Mouse (Mus musculus): ENCODE measurements around the gene Vwa8. TPM values are rescaled to one million over a fixed set of nuclear protein-coding genes. Genes with fewer than 3 reads are reported as not detected.
A peak's percentile ranks its signal among the peaks of the same experiment; 100 is the strongest.

Vwa8 gene
- polyA plus RNA-seq, 1 experiment from 2014 or later = 7.9 TPM

DNA sequence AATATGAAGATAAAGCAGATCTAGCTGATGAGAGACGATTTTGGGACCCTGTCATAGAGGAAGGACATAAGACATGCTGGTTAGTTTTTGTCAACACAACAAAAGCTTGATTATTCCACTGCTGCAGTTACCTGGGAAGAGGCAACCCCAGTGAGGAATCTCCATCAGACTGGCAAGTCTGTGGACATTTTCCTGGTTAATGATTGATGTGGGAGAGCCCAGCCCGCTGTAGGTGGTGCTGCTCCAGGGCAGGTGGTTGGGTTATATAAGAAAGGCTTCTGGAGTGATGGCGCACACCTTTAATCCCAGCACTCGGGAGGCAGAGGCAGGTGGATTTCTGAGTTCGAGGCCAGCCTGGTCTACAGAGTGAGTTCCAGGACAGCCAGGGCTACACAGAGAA, 74.8 kb downstream of the Vwa8 start:
- Histone ChIP-seq H3K9ac (no peak overlapping the region), H3K36me3 (replicated peaks) (no peaks in the 10 kb centered on the region; the same call in 1 of the 2 replicates), H3K4me2 (no peak overlapping the region), H3K9me3 (replicated peaks) (no peaks in the 10 kb centered on the region), H3K27ac (replicated peaks) (no peak overlapping the region), H3K4me3 (replicated peaks) (no peak overlapping the region), H3K4me1 (replicated peaks) (no peaks in the 10 kb centered on the region), H3K27me3 (no peaks in the 10 kb centered on the region)
- ATAC-seq (ENCODE audit: insufficient read depth) = 0 out of 2 replicates have a peak, but pooled peaks have one; percentile 37
- 63% methylated on average over 5 of the region's 5 CpGs for WGBS (ENCODE audit: insufficient replicate concordance)

DNA sequence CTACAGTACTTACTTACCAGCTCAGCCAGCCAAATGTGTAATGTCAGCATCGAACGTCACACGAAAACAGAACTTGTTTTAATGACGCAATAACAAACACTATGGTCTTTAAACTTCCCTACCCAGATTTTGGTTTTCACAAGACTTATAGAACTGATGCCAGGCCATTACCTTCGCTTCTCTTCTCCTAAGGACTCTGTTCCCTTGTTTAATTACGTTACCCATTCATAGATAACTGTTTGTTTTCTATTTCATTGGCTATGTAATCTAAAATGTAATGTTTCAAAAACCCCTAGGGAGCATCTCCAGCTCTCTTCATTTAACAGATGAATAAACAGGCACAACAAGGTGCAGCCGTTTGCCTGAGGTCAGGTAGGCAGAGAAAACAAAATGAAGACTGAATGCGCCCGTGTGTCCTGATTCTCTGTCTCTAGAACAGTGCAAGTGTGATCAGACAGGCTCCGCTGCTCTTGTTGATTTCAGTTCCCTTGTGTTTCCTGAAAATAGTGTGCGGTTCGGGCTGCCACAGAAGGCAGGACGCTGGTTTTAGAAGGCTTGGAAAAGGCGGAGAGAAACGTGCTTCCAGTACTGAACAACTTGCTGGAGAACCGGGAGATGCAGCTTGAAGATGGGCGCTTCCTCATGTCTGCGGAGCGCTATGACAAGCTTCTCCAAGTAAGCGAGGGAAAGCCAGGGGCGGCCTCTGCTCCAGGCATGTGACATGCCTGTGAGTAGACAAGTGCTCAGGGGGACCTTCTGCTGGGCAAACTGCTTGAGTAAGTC, 76.1 kb downstream of the Vwa8 start:
- Histone ChIP-seq H3K4me2 (no peak overlapping the region), H3K9me3 (replicated peaks) (no peaks in the 10 kb centered on the region), H3K4me1 (replicated peaks) (no peaks in the 10 kb centered on the region), H3K27me3 (no peaks in the 10 kb centered on the region), H3K9ac (no peak overlapping the region), H3K36me3 (replicated peaks) (no peaks in the 10 kb centered on the region; the same call in 1 of the 2 replicates), H3K4me3 (replicated peaks) (no peak overlapping the region), H3K27ac (replicated peaks) (no peak overlapping the region)
- 74% methylated on average over 21 of the region's 21 CpGs for WGBS (ENCODE audit: insufficient replicate concordance)
- ATAC-seq (ENCODE audit: insufficient read depth) = no peak

DNA sequence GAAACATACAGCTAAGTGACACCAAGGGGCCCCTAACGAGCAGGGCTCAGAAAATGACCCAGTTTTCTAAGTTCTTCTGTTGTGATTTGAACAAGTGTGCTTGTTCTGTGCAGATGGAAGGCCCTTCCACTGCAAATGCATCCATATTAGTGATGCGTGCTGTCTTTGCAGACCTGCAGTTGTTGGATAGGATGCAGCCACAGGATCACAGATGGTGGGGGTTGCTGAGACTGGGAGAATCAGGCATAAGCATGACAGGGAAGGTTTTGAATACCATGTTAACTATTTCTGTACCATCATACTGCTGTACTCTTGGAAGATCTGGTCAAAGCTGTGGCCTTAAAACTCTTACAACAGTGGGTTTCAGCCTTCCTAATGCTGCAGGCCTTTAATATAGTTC, 83.2 kb downstream of the Vwa8 start:
- no peaks in the 10 kb centered on the region for H3K4me1 ChIP-seq (replicated peaks)
- ATAC-seq (ENCODE audit: insufficient read depth) = no peak
- no peaks in the 10 kb centered on the region for H3K36me3 ChIP-seq (replicated peaks)
- no peak overlapping the region for H3K27ac ChIP-seq (replicated peaks)
- no peaks in the 10 kb centered on the region for H3K9me3 ChIP-seq (replicated peaks)
- WGBS (ENCODE audit: insufficient replicate concordance) = 59% methylated on average over 2 of the region's 2 CpGs
- no peak overlapping the region for H3K9ac ChIP-seq
- H3K27me3 ChIP-seq = no peaks in the 10 kb centered on the region
- H3K4me2 ChIP-seq = no peak overlapping the region
- H3K4me3 ChIP-seq (replicated peaks) = no peak overlapping the region

- Histone ChIP-seq H3K27me3 (no peaks in the 10 kb centered on the region), H3K9ac (no peak overlapping the region), H3K4me3 (replicated peaks) (no peak overlapping the region), H3K9me3 (replicated peaks) (no peaks in the 10 kb centered on the region), H3K4me2 (no peak overlapping the region), H3K36me3 (replicated peaks) (0 out of 2 replicates have a peak, but pooled peaks cover 5% of the 10 kb centered on the region), H3K27ac (replicated peaks) (no peak overlapping the region), H3K4me1 (replicated peaks) (no peaks in the 10 kb centered on the region)
- WGBS (ENCODE audit: insufficient replicate concordance) = 73% methylated on average over 8 of the region's 8 CpGs
- no peak for ATAC-seq (ENCODE audit: insufficient read depth)
These were observed 84.5 kb downstream of the Vwa8 start for GRCm38 (mm10) chr14:78933399-78933798.

GRCm38 (mm10) chr14:78934596-78934995, 85.7 kb downstream of the Vwa8 start:
- no peak for ATAC-seq (ENCODE audit: insufficient read depth)
- H3K4me1 ChIP-seq (replicated peaks) = no peaks in the 10 kb centered on the region
- 80% methylated on average over 6 of the region's 6 CpGs for WGBS (ENCODE audit: insufficient replicate concordance)
- H3K9ac ChIP-seq = no peak overlapping the region
- no peak overlapping the region for H3K27ac ChIP-seq (replicated peaks)
- no peaks in the 10 kb centered on the region for H3K27me3 ChIP-seq
- no peak overlapping the region for H3K4me3 ChIP-seq (replicated peaks)
- H3K9me3 ChIP-seq (replicated peaks) = no peaks in the 10 kb centered on the region
- no peak overlapping the region for H3K4me2 ChIP-seq
- 0 out of 2 replicates have a peak, but pooled peaks cover 5% of the 10 kb centered on the region for H3K36me3 ChIP-seq (replicated peaks)

DNA sequence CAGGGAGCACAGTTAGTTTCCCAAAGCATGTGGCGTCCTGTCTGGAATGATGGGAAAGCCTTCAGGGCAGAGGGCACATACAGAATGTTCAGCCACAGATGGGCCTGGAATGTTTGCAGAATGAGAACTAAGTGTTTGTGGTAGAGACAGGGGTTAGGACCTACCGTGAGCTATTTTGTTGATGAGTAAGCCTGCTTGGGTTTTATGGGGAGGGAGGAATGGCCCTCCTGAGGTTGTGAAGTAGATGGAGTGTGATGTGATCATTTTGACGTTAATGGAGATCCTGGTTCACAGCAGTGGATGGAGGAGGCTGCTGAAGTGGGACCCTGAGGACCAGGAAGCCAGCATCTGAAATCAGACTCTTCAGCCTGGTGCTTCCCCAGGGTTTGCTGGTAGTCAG, 86.9 kb downstream of the Vwa8 start:
- H3K36me3 ChIP-seq (replicated peaks) = peaks cover 10% of the 10 kb centered on the region; the same call in 1 of the 2 replicates

DNA sequence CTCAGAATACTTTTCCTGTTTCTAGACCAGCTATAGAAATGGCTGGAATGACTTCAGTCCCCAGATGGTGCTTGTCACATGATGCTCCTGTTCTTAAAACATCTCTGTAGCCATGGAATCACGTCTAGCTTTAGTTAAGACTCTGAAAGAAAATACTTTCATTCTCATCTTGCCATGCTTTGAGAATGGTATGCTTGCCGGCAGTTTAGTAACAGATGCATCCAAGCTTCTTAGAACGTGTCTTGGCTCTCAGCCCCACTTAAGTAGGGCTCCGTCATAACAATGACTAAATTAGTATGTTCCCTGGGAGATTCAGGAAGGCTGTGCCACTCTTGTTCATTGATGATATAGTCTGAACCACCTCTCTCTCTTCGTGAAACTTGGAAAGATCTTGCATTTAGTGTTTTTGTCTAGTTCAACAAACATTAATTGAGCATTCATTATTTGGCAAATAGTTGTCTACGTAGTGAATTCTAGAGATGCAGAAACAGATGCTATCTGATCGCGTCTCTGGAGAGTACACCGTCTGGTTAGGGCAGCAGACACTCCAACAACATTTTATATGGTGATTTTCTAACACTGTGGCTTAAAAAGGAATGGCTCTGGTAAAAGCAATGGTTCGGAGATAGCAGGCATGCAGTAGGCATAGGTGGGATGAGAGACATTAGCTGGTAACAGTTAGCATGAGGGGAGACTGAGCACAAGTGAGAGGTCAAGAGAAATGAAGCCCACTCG, 93.1 kb downstream of the Vwa8 start:
- no peak overlapping the region for H3K9ac ChIP-seq
- H3K27me3 ChIP-seq = no peaks in the 10 kb centered on the region
- no peak for ATAC-seq (ENCODE audit: insufficient read depth)
- no peaks in the 10 kb centered on the region for H3K9me3 ChIP-seq (replicated peaks)
- H3K27ac ChIP-seq (replicated peaks) = no peak overlapping the region
- 70% methylated on average over 11 of the region's 11 CpGs for WGBS (ENCODE audit: insufficient replicate concordance)
- H3K4me2 ChIP-seq = no peak overlapping the region
- peaks cover 11% of the 10 kb centered on the region; the same call in 1 of the 2 replicates for H3K36me3 ChIP-seq (replicated peaks)
- no peaks in the 10 kb centered on the region for H3K4me1 ChIP-seq (replicated peaks)
- H3K4me3 ChIP-seq (replicated peaks) = no peak overlapping the region

More for the DNA sequence above, 86.9 kb downstream of the Vwa8 start:
- Histone ChIP-seq H3K27ac (replicated peaks) (no peak overlapping the region), H3K27me3 (no peaks in the 10 kb centered on the region), H3K4me3 (replicated peaks) (no peak overlapping the region), H3K4me2 (no peak overlapping the region), H3K9me3 (replicated peaks) (no peaks in the 10 kb centered on the region), H3K4me1 (replicated peaks) (no peaks in the 10 kb centered on the region), H3K9ac (no peak overlapping the region)
- ATAC-seq (ENCODE audit: insufficient read depth) = no peak
- WGBS (ENCODE audit: insufficient replicate concordance) = 51% methylated on average over 3 of the region's 3 CpGs

- Histone ChIP-seq H3K4me3 (replicated peaks) (no peak overlapping the region), H3K9me3 (replicated peaks) (no peaks in the 10 kb centered on the region), H3K27ac (replicated peaks) (no peak overlapping the region), H3K4me1 (replicated peaks) (no peaks in the 10 kb centered on the region), H3K4me2 (no peak overlapping the region), H3K9ac (no peak overlapping the region), H3K27me3 (no peaks in the 10 kb centered on the region), H3K36me3 (replicated peaks) (no peaks in the 10 kb centered on the region)
- 51% methylated on average over 2 of the region's 2 CpGs for WGBS (ENCODE audit: insufficient replicate concordance)
- ATAC-seq (ENCODE audit: insufficient read depth) = no peak
These were observed 106.9 kb downstream of the Vwa8 start for GRCm38 (mm10) chr14:78955745-78956144.

DNA sequence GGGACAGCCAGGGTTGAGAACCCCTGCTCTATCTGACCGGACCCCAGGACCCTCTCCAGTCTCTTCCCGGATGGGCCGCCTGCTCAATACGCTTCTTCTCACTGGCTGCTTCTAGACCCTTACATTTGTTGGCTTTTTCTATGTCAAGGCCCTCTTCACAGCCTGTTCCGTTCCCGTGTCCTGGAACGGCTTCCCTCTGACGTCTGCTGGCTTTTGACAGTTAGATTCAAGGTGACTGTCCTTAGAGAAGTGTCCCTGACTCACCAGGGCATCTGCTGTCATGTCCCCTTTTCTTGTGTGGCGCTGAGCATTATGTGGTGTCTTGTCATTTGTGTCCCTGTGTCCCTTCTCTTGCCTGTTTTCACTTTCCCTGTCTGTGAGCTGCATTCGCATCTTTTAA, 121.8 kb downstream of the Vwa8 start:
- no peak for ATAC-seq (ENCODE audit: insufficient read depth)
- H3K36me3 ChIP-seq (replicated peaks) = no peaks in the 10 kb centered on the region
- H3K4me2 ChIP-seq = no peak overlapping the region
- H3K9ac ChIP-seq = no peak overlapping the region
- no peaks in the 10 kb centered on the region for H3K9me3 ChIP-seq (replicated peaks)
- H3K4me3 ChIP-seq (replicated peaks) = no peak overlapping the region
- H3K4me1 ChIP-seq (replicated peaks) = no peaks in the 10 kb centered on the region
- H3K27me3 ChIP-seq = no peaks in the 10 kb centered on the region
- no peak overlapping the region for H3K27ac ChIP-seq (replicated peaks)
- WGBS (ENCODE audit: insufficient replicate concordance) = 80% methylated on average over 10 of the region's 10 CpGs

DNA sequence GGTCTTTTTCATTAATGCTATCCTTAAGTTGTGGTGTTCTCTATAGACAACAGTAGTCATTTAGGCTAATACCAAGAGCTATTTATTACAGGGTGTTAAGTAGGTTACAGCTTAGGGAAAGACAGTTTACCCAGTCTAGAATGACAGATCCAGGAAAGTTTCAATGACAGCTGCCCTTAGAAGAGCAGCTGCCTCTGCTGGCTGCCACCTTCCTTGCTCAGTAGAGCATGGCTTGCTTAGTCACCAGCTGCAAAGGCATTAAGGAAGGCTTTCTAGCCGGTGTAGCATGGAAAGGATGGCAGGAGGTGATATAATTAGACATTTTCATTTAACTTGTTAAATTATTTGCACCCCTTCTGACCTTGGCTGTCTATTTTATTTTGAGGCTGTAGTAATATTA, 123.6 kb downstream of the Vwa8 start:
- H3K27me3 ChIP-seq = no peaks in the 10 kb centered on the region
- no peaks in the 10 kb centered on the region for H3K9me3 ChIP-seq (replicated peaks)
- H3K9ac ChIP-seq = no peak overlapping the region
- H3K4me2 ChIP-seq = no peak overlapping the region
- no peak overlapping the region for H3K4me3 ChIP-seq (replicated peaks)
- WGBS (ENCODE audit: insufficient replicate concordance) = 84% methylated on average over 1 of the region's 1 CpGs
- no peaks in the 10 kb centered on the region for H3K36me3 ChIP-seq (replicated peaks)
- H3K27ac ChIP-seq (replicated peaks) = no peak overlapping the region
- no peaks in the 10 kb centered on the region for H3K4me1 ChIP-seq (replicated peaks)
- no peak for ATAC-seq (ENCODE audit: insufficient read depth)

- H3K36me3 ChIP-seq (replicated peaks) = no peaks in the 10 kb centered on the region
- no peak overlapping the region for H3K27ac ChIP-seq (replicated peaks)
- ATAC-seq (ENCODE audit: insufficient read depth) = no peak
- H3K4me2 ChIP-seq = no peak overlapping the region
- no peaks in the 10 kb centered on the region for H3K9me3 ChIP-seq (replicated peaks)
- 64% methylated on average over 2 of the region's 2 CpGs for WGBS (ENCODE audit: insufficient replicate concordance)
- H3K4me1 ChIP-seq (replicated peaks) = no peaks in the 10 kb centered on the region
- H3K4me3 ChIP-seq (replicated peaks) = no peak overlapping the region
- no peak overlapping the region for H3K9ac ChIP-seq
- no peaks in the 10 kb centered on the region for H3K27me3 ChIP-seq
These were observed 134.3 kb downstream of the Vwa8 start for GRCm38 (mm10) chr14:78983104-78983503.
